Mouse (Mus musculus) forebrain, embryonic 15.5 days (tissue): ENCODE measurements around the gene Ddx1. TPM values are rescaled to one million over a fixed set of nuclear protein-coding genes. Genes with fewer than 3 reads are reported as not detected.

Source experiments
- ATAC-seq: fragments of 200-750 bp; cut with Nextera tagmentation; replicated peaks from 2 replicates; pipeline ENCODE4 v1.8.0; 2017; ENCODE audit warnings: mild to moderate bottlenecking, moderate TSS enrichment, moderate library complexity
- H3K27ac ChIP-seq: fragments of 300-500 bp; sonication (generic); replicated peaks from 2 replicates; pipeline ENCODE4 v1.5.1; 2015; ENCODE audit warnings: mild to moderate bottlenecking, inconsistent platforms
- H3K27me3 ChIP-seq: fragments of 300-500 bp; sonication (generic); 2 replicates; pipeline ENCODE4 v1.6.1; 2015; ENCODE audit warnings: inconsistent platforms
- H3K36me3 ChIP-seq: fragments of 300-500 bp; sonication (generic); 2 replicates; pipeline ENCODE4 v1.6.1; 2015; ENCODE audit warnings: mild to moderate bottlenecking, inconsistent platforms
- H3K4me1 ChIP-seq: fragments of 300-500 bp; sonication (generic); 2 replicates; pipeline ENCODE4 v1.6.1; 2015; ENCODE audit warnings: inconsistent platforms
- H3K4me2 ChIP-seq: fragments of 300-500 bp; sonication (generic); replicated peaks from 2 replicates; pipeline ENCODE4 v1.6.1; 2015; ENCODE audit warnings: mild to moderate bottlenecking, inconsistent platforms
- H3K4me3 ChIP-seq: fragments of 300-500 bp; sonication (generic); 2 replicates; pipeline ENCODE4 v1.5.1; 2015; ENCODE audit warnings: mild to moderate bottlenecking, inconsistent platforms
- H3K9ac ChIP-seq: fragments of 300-500 bp; sonication (generic); replicated peaks from 2 replicates; pipeline ENCODE4 v1.6.1; 2015; ENCODE audit warnings: mild to moderate bottlenecking, inconsistent platforms
- H3K9me3 ChIP-seq: fragments of 300-500 bp; sonication (generic); 2 replicates; pipeline ENCODE4 v1.6.1; 2016; ENCODE audit warnings: inconsistent platforms
- WGBS: fragments of 180-500 bp; shearing (Covaris S2); methylation state at CpG from one replicate; pipeline ENCODE4 v1.1.7; 2015; ENCODE audit warnings: mixed read lengths; 5-methylcytosine and 5-hydroxymethylcytosine counted together
- polyA plus RNA-seq: library from polyadenylated mRNA; unstranded; fragments of >200 nt; fragmentation: Nextera tagmentation; extraction: Ambion mirVana; gene quantifications from 2 replicates; pipeline ENCODE4 v1.2.1, GENCODE M21; 2015

Gene Ddx1
- polyA plus RNA-seq, 1 experiment from 2014 or later = 153 TPM

DNA sequence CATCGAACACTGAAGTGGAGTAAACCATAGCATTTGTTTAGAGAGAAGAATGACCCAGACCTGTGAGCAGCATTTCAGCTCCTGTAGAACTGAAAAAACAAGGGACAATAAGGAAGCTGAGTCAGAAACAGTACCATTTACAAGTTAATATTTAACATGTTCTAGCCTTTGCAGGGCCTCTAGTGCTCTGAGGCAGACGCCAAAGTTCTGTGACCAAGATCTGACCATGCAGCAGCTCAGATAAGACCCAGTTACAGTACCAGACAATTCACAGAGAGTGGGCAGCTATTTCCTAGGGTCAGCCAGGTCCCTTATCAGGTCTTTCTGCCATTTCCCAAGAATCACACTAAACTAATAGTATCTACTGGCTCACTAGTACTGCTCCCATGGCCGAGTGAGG, 31.4 kb downstream of the Ddx1 start:
- Histone ChIP-seq H3K9ac (no peak overlapping the region), H3K4me1 (peaks cover 9% of the 10 kb centered on the region; the same call in 1 of the 2 replicates), H3K4me3 (no peak overlapping the region), H3K4me2 (no peak overlapping the region), H3K27me3 (no peaks in the 10 kb centered on the region), H3K9me3 (no peaks in the 10 kb centered on the region), H3K27ac (no peak overlapping the region), H3K36me3 (peaks cover 32% of the 10 kb centered on the region)
- no peak for ATAC-seq
- 81% methylated on average over 3 of the region's 3 CpGs for WGBS

- Histone ChIP-seq H3K9me3 (no peaks in the 10 kb centered on the region), H3K27ac (no peak overlapping the region; the same call in 1 of the 2 replicates), H3K4me1 (peaks cover 9% of the 10 kb centered on the region; the same call in 1 of the 2 replicates), H3K4me2 (no peak overlapping the region), H3K4me3 (no peak overlapping the region), H3K27me3 (no peaks in the 10 kb centered on the region), H3K9ac (no peak overlapping the region), H3K36me3 (peaks cover 32% of the 10 kb centered on the region)
- ATAC-seq = no peak
- 54% methylated on average over 5 of the region's 5 CpGs for WGBS
Observed at GRCm38 (mm10) chr12:13216501-13217103, 32.4 kb downstream of the Ddx1 start.

GRCm38 (mm10) chr12:13214345-13215278, 34.4 kb downstream of the Ddx1 start:
- ATAC-seq = peak; percentile 92
- no peak overlapping the region for H3K4me2 ChIP-seq
- H3K4me1 ChIP-seq = peaks cover 11% of the 10 kb centered on the region
- WGBS = 8% methylated on average over 11 of the region's 11 CpGs
- no peaks in the 10 kb centered on the region for H3K9me3 ChIP-seq
- no peak overlapping the region for H3K9ac ChIP-seq
- peaks cover 21% of the 10 kb centered on the region for H3K36me3 ChIP-seq
- H3K27ac ChIP-seq = peak overlapping the region; percentile 49; the same call in 1 of the 2 replicates
- H3K4me3 ChIP-seq = no peak overlapping the region
- H3K27me3 ChIP-seq = no peaks in the 10 kb centered on the region

- H3K36me3 ChIP-seq = no peaks in the 10 kb centered on the region
- WGBS = 74% methylated on average over 11 of the region's 11 CpGs
- H3K4me2 ChIP-seq = no peak overlapping the region
- no peak overlapping the region for H3K9ac ChIP-seq
- peaks cover 25% of the 10 kb centered on the region for H3K4me1 ChIP-seq
- H3K27me3 ChIP-seq = no peaks in the 10 kb centered on the region
- no peak overlapping the region for H3K27ac ChIP-seq
- ATAC-seq = no peak
- H3K4me3 ChIP-seq = no peak overlapping the region
- H3K9me3 ChIP-seq = no peaks in the 10 kb centered on the region
Observed at GRCm38 (mm10) chr12:13211746-13212482, 37.1 kb downstream of the Ddx1 start.

DNA sequence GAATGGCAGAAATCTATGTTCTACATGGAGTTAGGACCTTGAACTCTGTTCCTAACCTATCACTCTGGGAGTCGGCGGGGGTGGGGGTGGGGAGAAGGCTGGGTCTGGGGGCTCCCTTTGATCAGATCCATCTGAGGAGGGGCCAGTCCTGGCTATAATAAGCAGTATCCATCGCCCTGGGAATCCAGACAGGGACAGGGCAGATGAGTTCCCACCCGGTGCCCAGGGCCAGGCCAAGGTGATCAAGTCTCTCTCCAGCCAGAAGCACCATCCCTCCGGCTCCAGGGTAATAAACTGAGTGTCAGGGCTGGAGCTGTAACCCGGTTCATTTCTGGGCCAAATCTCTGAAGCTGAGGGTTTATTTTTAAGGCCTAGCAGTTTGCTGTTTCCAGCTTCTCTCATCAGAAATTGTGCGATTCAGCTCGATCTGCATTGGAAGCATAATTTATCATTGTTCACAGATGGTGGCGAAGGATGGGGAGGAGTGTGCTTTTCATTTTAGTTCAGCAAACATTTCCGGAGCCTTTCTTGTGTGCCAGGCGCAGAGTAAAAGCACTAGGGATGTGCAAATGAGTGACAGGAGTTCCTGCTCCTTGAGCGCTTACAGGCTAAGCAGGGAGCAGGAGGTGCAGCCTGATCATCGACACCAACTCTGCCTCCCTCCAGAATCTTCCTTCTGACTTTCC, 39.2 kb downstream of the Ddx1 start:
- Histone ChIP-seq H3K4me3 (no peak overlapping the region), H3K4me1 (peaks cover 22% of the 10 kb centered on the region), H3K4me2 (no peak overlapping the region), H3K27ac (peak overlapping the region; percentile 80), H3K9me3 (no peaks in the 10 kb centered on the region), H3K27me3 (no peaks in the 10 kb centered on the region), H3K36me3 (no peaks in the 10 kb centered on the region), H3K9ac (no peak overlapping the region)
- WGBS = 40% methylated on average over 13 of the region's 13 CpGs
- peak; percentile 51 for ATAC-seq

GRCm38 (mm10) chr12:13208983-13209451, 40.0 kb downstream of the Ddx1 start:
- WGBS = 12% methylated on average over 11 of the region's 11 CpGs
- Histone ChIP-seq H3K27ac (peak overlapping the region; percentile 80), H3K4me3 (no peak overlapping the region), H3K9ac (no peak overlapping the region), H3K36me3 (no peaks in the 10 kb centered on the region), H3K4me2 (no peak overlapping the region), H3K27me3 (no peaks in the 10 kb centered on the region), H3K4me1 (peaks cover 16% of the 10 kb centered on the region), H3K9me3 (no peaks in the 10 kb centered on the region)
- peak; percentile 15; the same call in 1 of the 2 replicates for ATAC-seq

GRCm38 (mm10) chr12:13208517-13208916, 40.5 kb downstream of the Ddx1 start:
- Histone ChIP-seq H3K36me3 (no peaks in the 10 kb centered on the region), H3K27me3 (no peaks in the 10 kb centered on the region), H3K4me2 (no peak overlapping the region), H3K27ac (no peak overlapping the region; the same call in 1 of the 2 replicates), H3K9me3 (no peaks in the 10 kb centered on the region), H3K4me3 (no peak overlapping the region), H3K4me1 (peaks cover 16% of the 10 kb centered on the region), H3K9ac (no peak overlapping the region)
- WGBS = 21% methylated on average over 1 of the region's 1 CpGs
- ATAC-seq = no peak

GRCm38 (mm10) chr12:13207099-13207498, 41.9 kb downstream of the Ddx1 start:
- ATAC-seq = no peak
- Histone ChIP-seq H3K27me3 (no peaks in the 10 kb centered on the region), H3K9ac (no peak overlapping the region), H3K27ac (no peak overlapping the region), H3K4me3 (no peak overlapping the region), H3K36me3 (no peaks in the 10 kb centered on the region), H3K4me1 (peaks cover 16% of the 10 kb centered on the region), H3K9me3 (no peaks in the 10 kb centered on the region), H3K4me2 (no peak overlapping the region)
- 20% methylated on average over 8 of the region's 8 CpGs for WGBS

- Histone ChIP-seq H3K36me3 (no peaks in the 10 kb centered on the region), H3K27ac (no peak overlapping the region), H3K9ac (no peak overlapping the region), H3K9me3 (no peaks in the 10 kb centered on the region), H3K4me2 (no peak overlapping the region), H3K27me3 (no peaks in the 10 kb centered on the region), H3K4me1 (peaks cover 16% of the 10 kb centered on the region), H3K4me3 (no peak overlapping the region)
- 74% methylated on average over 3 of the region's 3 CpGs for WGBS
- no peak for ATAC-seq
Observed at GRCm38 (mm10) chr12:13205733-13206132, 43.3 kb downstream of the Ddx1 start.

GRCm38 (mm10) chr12:13202322-13202721, 46.7 kb downstream of the Ddx1 start:
- H3K27me3 ChIP-seq = no peaks in the 10 kb centered on the region
- H3K4me2 ChIP-seq = no peak overlapping the region
- 0 out of 2 replicates have a peak, but pooled peaks cover 3% of the 10 kb centered on the region for H3K4me1 ChIP-seq
- H3K27ac ChIP-seq = no peak overlapping the region
- H3K9ac ChIP-seq = no peak overlapping the region
- no peak overlapping the region for H3K4me3 ChIP-seq
- no peaks in the 10 kb centered on the region for H3K9me3 ChIP-seq
- ATAC-seq = no peak
- H3K36me3 ChIP-seq = no peaks in the 10 kb centered on the region

- H3K4me1 ChIP-seq = no peaks in the 10 kb centered on the region
- H3K27me3 ChIP-seq = no peaks in the 10 kb centered on the region
Observed at GRCm38 (mm10) chr12:13200576-13200975, 48.4 kb downstream of the Ddx1 start.

More at GRCm38 (mm10) chr12:13200576-13200975, 48.4 kb downstream of the Ddx1 start:
- 94% methylated on average over 6 of the region's 6 CpGs for WGBS
- no peak overlapping the region for H3K4me3 ChIP-seq
- H3K4me2 ChIP-seq = no peak overlapping the region
- H3K9ac ChIP-seq = no peak overlapping the region
- H3K9me3 ChIP-seq = no peaks in the 10 kb centered on the region
- no peaks in the 10 kb centered on the region for H3K36me3 ChIP-seq
- H3K27ac ChIP-seq = no peak overlapping the region
- no peak for ATAC-seq
